Mouse (Mus musculus) heart, postnatal 25 days (tissue): ENCODE data around the gene Hsd3b7. TPM values are rescaled to one million over a fixed set of nuclear protein-coding genes. Genes with fewer than 3 reads are reported as not detected.

Experiments used
- DNase-seq: peaks from one replicate; pipeline ENCODE4 v3.0.0; 2022; ENCODE audit warnings: low spot score
- intact Hi-C: fragments of 180-260 bp; cut with DNase I; formaldehyde crosslinking; loops from one replicate; pipeline ENCODE4 v1.15.1; 2025
- total RNA-seq, 2 experiments: library from RNA; stranded (reverse); gene quantifications; 2 replicates each; pipeline ENCODE4 v1.2.3; 2021

Hsd3b7 gene
- 10 to 100 TPM; 15.4 to 16.0 TPM for total RNA-seq

DNA sequence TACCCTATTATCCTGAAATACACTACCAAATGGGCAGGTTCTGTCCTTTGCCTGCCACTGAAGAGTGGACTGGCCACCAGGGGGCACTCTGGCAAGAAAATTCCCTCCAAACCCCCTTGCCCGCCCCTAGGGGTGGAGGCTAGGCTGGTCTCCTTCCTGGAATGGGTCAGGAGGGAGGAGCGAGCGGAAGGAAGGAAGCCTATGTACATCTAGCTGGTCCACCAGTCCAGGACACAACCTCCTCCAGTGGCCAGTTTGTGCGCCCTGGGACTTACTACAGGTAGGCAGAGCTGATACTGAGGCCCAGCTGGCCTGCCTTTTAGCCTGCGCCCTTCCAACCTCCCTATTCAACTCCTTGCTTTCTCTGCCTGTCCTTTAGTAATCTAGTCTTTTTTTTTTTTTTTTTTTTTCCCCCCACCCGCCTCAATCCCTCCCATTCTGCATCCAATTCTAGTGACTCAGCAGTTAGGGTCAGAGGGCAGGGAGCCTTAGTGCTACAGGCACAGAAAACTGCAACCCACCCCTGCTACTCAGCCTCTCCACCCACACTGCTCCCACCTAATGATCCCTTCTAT lies at the start of gene Hsd3b7:
TSS of gene Hsd3b7 (plus strand) at position 170 of the 575 bp plus-strand sequence.
- intact Hi-C loops = loop anchor here (2.0 to 5.0 kb wide), 3 partner anchors 14 to 92 kb away; partner anchors contain the start of gene Prss53
- peak; percentile 87 for DNase-seq

DNA sequence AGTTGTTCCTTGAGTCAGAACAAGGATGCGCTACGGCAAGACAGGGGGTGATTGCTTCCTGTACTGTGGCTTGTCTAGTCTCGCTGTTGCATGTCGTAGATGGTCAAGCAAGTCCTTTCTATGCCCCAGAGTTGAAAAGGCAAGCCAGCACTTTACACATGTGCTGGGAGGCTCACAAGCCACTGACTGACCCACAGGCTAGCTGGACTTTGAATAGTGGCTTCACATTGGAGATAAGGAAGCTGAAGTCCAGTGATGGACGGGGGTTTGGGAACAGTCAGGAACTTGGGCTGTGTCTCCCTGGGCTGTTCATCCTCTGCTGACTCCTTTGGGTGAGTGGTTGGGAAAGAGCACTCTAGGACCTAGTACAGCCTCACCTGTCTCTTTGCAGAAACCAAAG lies 48.8 kb upstream of the Hsd3b7 start:
- no peak for DNase-seq
- intact Hi-C loops = no loop called here

DNA sequence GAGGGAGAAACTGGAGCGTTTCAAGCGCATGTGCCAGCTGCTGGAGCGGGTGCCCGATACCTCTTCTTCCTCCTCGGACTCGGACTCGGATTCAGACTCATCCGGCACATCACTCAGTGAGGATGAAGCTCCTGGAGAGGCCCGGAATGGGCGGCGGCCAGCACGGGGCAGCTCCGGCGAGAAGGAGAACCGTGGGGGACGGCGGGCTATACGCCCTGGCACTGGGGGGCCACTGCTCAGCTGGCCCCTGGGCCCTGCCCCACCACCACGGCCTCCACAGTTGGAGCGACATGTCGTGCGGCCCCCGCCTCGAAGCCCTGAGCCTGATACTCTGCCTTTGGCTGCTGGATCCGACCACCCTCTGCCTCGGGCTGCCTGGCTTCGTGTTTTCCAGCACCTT lies 48.3 kb upstream of the Hsd3b7 start:
- intact Hi-C loops = no loop called here
- DNase-seq = no peak

DNA sequence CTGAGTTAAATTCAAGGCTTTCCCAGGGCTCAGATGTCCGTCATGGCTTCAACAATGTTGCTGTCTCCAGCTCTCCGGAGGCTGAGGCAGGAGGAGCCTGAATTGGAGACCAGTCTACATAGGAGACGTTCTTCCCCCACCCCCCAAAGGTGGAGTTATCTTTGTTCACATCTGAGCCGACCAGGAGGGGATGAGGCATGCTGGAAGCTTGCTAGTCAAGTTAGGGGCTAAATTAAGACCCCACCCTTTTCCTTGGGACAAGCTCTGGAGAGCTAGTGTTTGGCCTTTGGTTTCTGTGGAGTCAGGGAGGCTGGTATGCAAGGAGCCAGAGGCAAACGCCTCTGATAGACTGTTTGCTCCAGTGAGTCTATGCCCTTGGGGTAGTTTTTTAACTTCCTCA lies 47.2 kb upstream of the Hsd3b7 start:
- intact Hi-C loops = no loop called here
- no peak for DNase-seq

DNA sequence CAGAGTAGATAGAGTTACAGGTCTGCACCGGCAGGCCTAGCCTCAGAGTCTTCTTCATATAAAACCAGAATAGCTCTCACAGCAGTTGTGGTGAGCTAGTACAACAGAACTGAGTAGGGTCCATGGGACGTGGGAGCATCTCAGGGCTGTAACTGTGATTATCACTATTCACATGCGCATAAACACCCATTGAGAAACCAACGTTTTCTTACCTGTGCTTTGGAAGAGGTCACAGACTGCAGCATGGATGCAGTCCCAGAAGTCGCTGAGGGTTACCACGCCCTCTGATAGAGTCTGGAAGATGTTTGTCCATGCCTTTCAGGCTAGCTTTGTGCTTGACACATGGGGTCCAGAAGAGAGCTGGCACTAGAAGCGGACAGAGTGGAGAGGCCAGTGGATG lies 46.7 kb upstream of the Hsd3b7 start:
- no peak for DNase-seq
- intact Hi-C loops = no loop called here

DNA sequence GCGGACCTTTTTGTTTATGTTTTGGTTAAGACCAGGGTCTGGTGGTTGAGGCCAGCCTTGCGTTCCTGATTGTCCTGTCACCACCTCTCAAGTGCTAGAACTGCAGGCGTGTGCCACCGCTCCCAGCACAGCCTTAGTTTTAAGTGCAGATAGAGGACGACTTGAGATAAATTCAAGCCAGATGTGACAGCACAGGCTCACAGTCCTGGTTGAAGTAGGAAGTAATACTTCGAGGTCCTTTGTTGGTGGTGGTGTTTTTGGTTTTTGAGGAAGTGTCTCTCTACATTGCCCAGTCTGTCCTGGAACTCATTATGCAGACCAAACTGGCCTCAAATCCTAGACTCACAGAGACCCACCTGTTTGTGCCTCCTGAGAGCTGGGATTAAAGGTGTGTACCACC lies 40.7 kb upstream of the Hsd3b7 start:
- no peak for DNase-seq
- intact Hi-C loops = loop anchor here (2.0 kb wide), 1 partner anchor 85 kb away; no protein-coding TSS in a partner anchor

DNA sequence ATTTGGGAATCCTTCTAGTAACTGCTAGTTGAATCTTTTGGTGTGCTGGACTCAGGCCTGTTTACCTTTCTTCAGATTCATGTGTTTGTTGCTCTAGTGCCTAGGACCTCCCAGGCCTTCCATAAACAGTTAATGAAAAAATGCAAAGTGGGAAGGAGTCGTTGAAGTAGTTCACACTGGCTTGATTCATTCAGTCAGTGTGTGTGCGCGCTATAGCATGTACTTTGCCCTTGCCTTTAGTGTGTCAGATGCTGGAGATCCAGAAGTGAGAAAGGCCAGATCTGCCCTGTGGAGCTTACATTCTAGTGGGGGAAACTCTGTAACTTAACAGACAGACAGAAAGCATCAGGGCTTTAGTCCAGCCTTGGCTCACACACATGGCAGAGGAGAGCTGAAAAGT lies 39.9 kb upstream of the Hsd3b7 start:
- intact Hi-C loops = loop anchor here (2.0 kb wide), 1 partner anchor 86 kb away; no protein-coding TSS in a partner anchor

DNA sequence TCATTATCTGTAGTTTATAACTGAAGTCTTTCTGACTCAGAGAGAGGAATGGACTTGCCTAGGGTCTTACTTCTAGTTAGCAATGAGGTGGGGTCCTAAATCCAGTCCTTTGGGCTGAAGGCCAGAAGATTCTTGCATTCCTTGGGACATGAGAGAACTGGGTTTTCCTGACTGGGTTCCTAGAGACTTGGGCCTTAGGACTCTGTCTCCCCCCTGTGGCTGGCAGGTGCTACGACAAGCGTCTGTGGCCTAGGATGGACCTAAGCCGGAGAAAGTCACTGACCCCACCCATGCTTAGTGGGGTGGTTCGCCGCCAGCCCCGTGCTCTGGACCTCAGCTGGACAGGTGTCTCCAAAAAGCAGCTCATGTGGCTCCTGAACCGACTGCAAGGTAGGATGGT lies 39.4 kb upstream of the Hsd3b7 start:
- no peak for DNase-seq
- intact Hi-C loops = loop anchor here (2.0 kb wide), 1 partner anchor 86 kb away; no protein-coding TSS in a partner anchor

More for the DNA sequence above, 39.9 kb upstream of the Hsd3b7 start:
- no peak for DNase-seq

DNA sequence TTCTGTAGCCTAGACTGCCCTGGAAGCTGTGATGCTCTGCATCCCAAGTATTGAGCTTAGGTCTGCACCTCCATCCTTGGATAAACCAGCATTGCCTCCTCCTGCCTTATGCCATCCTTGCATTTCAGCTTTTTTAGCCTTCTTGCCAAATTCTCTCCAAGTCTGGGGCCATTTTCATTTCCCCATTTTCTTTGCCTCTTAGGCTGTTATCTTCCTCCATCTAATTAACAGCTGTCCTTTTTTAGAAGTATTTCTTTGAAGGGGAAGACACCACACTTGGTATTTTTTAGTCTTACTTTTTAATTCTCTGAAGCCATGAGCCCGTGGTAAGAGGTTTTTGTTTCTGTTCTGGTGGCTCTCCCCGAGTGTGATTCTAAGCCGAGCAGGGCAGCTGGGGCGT lies 36.8 kb upstream of the Hsd3b7 start:
- DNase-seq = no peak
- intact Hi-C loops = no loop called here

DNA sequence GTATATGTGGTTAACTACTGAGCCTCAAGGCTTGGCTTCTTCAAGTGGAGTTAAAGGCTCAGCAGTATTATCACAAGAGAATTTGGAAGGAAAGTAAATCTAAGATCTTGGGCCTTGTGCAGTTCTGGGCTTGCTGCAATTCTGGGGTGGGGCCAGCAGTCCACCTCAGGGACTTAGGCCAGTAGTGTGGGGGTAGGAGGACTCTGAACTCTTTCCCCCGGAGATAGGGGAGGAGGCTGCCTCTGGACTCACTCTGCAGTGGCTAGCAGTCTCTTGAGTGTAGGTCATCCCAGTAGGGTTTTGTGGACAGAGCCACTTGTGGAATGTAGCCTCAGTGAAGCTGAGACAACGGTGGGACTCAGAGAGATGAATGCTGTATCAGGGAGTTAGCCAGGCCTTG lies 34.6 kb upstream of the Hsd3b7 start:
- intact Hi-C loops = no loop called here
- DNase-seq = no peak

DNA sequence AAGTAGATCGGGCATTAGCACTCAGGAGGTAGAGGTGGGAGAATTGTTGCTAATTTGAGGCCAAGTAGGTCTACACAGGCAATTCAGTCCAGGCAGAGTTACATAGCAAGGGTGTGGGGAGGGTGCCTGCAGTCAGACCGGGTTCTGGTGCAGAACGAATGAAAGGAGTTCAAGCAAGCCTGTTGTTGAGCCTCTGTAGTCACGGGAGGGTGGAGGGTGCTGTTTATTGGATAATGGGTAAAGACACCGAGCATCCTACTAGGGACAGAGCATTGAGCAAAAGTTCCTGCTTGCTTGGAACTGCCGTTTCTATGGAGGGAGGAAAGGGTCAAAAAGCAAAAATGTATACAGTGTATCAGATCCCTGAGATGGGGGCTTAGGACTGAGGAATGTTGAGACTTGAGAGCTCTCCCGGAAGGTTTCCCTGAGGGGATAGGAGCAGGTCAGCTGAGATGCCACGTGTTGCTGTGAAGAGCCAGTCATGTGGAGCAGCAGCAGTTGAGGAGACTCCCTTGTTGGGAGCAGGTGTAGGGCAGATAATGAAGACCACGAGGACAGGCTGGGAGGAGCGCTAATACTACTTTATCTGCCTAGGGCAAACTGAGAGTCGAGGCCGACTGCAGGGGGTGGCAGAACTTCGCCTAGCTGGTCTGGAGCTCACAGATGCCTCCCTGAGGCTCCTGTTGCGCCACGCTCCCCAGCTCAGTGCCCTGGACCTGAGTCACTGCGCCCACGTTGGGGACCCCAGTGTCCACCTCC lies 33.4 kb upstream of the Hsd3b7 start:
- DNase-seq = no peak
- intact Hi-C loops = no loop called here

DNA sequence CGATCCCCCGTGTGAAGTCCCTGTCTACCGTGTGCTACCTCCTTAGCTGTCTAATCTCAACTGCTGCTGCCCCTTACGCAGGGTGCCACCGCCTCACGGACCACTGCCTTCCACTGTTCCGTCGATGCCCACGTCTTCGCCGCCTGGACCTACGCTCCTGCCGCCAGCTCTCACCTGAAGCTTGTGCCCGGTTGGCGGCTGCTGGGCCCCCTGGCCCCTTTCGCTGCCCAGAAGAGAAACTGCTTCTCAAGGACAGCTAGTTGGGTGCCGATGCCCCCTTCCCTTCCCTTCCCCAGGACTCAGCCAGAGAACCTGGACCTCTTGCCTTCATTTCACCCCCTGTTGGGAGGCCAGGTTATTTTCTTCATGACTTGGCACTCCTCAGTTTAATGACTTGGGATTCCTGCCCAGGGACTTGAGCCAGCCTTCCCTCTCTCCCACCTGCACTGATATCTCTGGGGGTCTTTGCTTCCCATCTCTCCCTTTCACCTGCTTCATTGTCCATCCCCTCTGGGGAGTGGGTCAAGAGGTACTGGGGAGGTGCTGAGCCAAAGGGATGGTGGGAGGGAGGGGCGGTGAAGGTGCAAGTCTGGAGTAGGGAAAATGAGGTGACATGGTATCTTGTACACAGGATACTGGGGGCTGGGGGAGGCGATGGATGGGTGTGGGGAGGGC lies 32.6 kb upstream of the Hsd3b7 start:
- DNase-seq = no peak
- intact Hi-C loops = no loop called here

DNA sequence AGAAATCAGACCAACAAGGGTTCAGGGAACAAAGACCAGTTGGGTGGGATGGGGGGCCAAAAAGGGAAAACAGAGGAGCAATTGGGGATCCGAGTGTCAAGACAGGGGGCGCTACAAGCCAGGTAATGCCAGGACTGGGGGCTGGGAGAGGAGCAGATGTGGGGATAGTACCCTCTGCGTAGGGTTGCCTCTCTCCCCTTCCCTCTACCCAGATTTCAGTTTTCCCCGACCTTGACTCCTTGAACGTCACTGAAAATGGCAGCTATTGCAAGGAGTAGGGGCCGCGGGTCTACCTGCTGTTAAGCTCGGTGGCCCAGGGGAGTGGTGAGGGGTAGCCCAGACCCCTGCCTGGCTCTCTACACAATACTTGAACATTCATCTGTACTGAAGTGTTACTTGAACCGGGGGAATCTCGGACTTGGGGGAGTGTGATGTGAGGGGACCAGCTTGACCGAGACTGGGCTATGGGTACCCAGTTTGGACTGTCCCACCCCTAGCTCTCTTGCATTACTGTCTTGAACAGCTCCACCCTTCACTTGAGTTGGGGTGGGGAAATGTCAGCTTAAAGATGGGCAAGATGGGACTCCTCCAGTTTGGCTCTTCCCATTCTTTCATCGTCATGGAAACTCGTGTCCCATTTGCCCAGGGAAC lies 31.9 kb upstream of the Hsd3b7 start:
- DNase-seq = no peak
- intact Hi-C loops = no loop called here

DNA sequence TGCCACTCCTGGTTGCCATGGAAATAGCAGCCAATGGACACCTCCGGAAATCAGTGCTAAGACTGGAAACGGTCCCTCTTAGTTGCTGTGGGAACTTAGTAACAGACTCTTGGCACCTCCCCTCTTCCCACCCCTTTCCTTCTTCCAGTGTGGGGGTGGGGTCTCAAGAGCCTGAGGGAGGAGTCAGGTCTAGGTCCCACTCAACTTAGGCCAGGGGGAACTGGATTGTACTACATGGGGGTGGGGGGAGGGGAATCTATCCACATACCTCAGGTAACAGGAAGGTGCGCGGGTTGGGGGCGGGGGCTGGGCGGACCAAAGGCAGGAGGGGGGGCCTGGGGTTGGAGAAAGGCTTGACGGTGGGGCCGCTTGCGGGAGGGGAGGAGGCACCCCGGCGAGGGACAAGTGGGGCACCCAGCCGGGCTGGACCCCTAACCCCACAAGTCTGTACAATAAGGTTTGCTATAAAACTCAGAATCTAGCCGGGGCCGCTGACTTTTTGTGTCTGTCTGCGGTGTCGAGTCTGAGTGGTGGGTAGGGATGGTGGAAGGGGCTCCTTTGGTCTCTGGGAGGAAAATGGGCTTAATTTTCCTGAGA lies 31.3 kb upstream of the Hsd3b7 start:
- intact Hi-C loops = no loop called here
- peak; percentile 96 for DNase-seq

DNA sequence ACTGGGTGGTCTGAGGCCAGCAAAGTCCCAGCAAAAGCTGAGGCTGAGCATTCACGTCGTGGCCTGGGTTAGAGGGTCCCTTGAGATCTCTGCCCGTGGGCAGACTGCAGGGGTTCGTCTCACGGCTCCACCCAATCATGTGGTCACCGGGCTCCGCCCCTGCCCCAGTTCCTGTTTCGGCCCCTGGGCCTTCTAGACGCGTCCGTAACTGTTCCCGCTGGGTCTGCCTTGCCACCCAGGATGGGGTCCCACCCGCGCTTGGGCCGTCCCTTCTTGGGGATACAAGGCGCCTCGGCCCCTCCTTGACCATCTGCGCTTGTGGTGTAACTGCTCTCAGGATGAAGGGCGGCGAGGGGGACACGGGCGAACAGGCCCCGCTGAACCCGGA lies 30.8 kb upstream of the Hsd3b7 start, which contains the start of gene Orai3:
TSS of gene Orai3 (plus strand) at position 165 of the 388 bp plus-strand sequence.
- peak; percentile 88 for DNase-seq
- intact Hi-C loops = no loop called here

DNA sequence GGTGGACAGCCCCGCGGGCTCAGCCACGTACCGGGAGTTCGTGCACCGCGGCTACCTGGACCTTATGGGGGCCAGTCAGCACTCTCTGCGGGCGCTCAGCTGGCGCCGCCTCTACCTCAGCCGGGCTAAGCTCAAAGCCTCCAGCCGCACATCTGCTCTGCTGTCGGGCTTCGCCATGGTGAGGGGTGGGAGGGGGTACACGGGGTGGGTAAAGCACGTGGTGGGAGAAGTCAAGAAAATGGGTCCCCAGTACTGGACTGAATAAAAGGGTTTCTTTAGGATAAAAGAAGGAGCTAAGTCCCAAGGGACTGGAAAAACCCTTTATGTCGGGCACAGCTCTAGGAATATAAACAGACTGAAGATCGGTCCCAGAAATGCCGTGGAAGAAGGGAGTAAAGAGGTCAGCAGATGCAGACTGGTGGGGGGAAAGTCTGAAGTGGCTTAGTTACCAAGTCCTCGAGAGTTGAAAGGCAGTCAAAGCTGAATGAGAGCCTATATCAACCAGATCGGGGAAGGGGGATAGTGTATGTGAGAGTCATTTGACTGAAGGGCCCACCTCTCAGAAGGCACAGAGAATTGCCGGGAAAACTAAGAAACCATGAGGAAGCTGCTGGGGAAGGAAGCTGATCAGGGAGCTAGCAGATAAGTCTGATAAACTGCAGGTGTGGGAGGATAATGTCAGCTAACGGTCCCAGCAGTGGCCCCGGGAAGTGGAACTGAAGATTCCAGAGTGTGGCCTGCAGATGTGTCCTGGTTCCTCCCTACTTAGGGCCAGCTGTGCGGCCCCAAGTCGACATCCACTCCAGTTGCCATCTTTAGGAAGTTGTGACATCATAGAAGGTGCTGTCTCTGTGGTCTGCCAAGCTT lies 30.1 kb upstream of the Hsd3b7 start:
- no peak for DNase-seq

DNA sequence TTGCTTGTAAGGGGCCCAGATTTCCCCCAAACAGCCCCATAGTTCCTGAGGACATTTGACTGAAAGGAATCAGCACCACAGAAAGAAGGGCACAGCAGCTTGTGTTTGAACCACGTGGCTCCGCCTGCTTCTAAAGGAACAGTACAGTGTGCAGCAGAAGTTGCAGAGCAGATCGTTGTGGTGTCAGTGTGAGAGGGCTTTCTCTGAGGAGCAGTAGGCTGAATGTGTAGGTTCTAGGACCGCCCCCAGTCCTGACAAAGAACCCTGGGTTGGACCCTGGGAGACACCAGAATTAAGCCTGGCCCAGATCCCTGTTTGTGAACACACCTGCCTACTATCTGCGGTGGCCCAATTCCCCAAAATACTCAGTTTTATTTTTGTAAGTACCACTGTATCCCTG lies 29.1 kb upstream of the Hsd3b7 start:
- intact Hi-C loops = no loop called here
- DNase-seq = no peak

More for the DNA sequence above, 30.1 kb upstream of the Hsd3b7 start:
- intact Hi-C loops = no loop called here

DNA sequence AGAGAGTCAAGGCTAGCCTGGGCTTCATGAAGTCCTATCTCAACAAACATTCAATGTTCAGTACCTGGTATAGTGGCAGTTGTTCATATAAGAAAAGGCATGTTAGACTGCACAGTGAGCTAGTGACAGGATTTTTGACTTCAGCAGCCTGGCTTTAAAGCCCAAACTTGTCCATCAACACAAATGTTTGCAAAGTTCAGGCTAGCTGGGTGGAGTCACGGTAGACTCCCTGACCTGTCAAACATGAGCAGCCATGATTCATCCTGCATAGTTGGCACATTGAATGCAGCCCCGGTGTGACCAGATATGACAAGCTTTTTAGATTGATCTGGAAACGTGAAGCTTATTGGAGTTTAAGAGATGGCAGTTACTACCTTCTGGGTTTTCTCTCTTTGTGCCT lies 28.3 kb upstream of the Hsd3b7 start:
- intact Hi-C loops = no loop called here

DNA sequence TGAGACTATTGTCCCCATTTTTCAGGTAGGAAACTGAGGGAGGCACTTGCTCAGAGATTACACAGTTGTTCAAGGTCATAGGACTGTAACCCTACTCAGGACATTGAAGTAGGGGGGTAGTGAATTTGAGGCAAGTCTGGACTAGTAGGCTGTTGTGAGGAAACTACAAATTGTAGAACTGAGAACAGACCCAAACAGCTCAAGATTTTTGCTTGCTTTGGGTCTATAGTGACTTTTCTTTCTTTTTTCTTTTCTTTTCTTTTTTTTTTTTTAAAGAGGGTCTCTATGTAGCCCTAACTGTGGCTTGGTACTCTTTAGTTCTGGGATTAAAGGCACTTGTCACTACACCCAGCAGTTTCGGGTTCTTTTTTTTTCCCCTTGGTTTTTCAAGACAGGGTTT lies 27.8 kb upstream of the Hsd3b7 start:
- intact Hi-C loops = no loop called here
- DNase-seq = no peak

More for the DNA sequence above, 28.3 kb upstream of the Hsd3b7 start:
- DNase-seq = no peak
